ENCODE assay signal across 24 mouse cellular contexts in genomic region chr15:37065408-37065807, GRCm38 (mm10). TPM values are rescaled to one million over a fixed set of nuclear protein-coding genes. Genes with fewer than 3 reads are reported as not detected.
DNase-seq lines count a peak whose midpoint lies in the region; ATAC-seq and TF ChIP-seq lines count a peak whose summit lies in the region.
"Had no signal": no experiment of that assay in that cellular context is flagged by ENCODE, and none has a peak within 500 bp of the region (broad histone marks: within the 10 kb centered on the region; RNA-seq: fewer than 3 reads in every experiment).

No protein-coding gene starts in this region.

- H3K27ac ChIP-seq in cortical plate, adult 2 months (ENCODE audit: insufficient read depth, low read length) = 0 out of 2 replicates have a peak overlapping the region, but pooled peaks have one; percentile 15
- no peak overlapping the region for H3K27ac ChIP-seq in lung, postnatal 0 days (ENCODE audit: low read length)
- H3K27ac ChIP-seq: embryonic facial prominence, embryonic 13.5 days; forebrain, embryonic 12.5 days; gastrocnemius, adult 2 months; hindbrain, embryonic 10.5 days; intestine, embryonic 15.5 days; macrophage had no signal

- no peak for TF ChIP-seq POLR2A in cortical plate, adult 2 months (IDR thresholded peaks at IDR 0.05; ENCODE audit: extremely low read depth, insufficient read depth, low read length)

- ATAC-seq in cerebellum, adult (ENCODE audit: insufficient number of reproducible peaks, low FRiP score, low TSS enrichment) = no peak
- ATAC-seq in lung, postnatal 0 days = no peak
- ATAC-seq: hindbrain, embryonic 16.5 days; intestine, embryonic 15.5 days; Patski had no signal

- DNase-seq in cerebellum, adult 9-11 months = peak; percentile 27
- peak; percentile 42 to 62 for DNase-seq in layer of hippocampus, adult 8-10 months (ENCODE audit: low spot score in 2 of 2)
- DNase-seq in layer of hippocampus, postnatal 14 days (ENCODE audit: low spot score in 2 of 2) = no peak
- DNase-seq in retina, postnatal 1 day = peak; percentile 45
- DNase-seq in retina, embryonic 14.5 days (ENCODE audit: low spot score) = no peak
- DNase-seq in lung, postnatal 0 days (ENCODE audit: low spot score) = no peak
- DNase-seq: cerebellum, postnatal 10 days; embryo, embryonic 11 days; gastrocnemius, adult 2 months; kidney, adult 8-10 months; kidney, postnatal 10 days; layer of hippocampus, postnatal 36 days; thymus, adult 18-20 months; thymus, postnatal 4 days had no signal

- H3K4me1 ChIP-seq in cortical plate, adult 2 months (ENCODE audit: control insufficient read depth, insufficient read depth, low read length) = peaks cover 7% of the 10 kb centered on the region; the same call in 1 of the 2 replicates
- no peaks in the 10 kb centered on the region for H3K4me1 ChIP-seq in lung, postnatal 0 days (ENCODE audit: insufficient read depth, low read depth, low read length)
- H3K4me1 ChIP-seq: embryonic facial prominence, embryonic 13.5 days; forebrain, embryonic 12.5 days; intestine, embryonic 15.5 days had no signal

- H3K9me3 ChIP-seq in lung, postnatal 0 days (ENCODE audit: low read length) = no peaks in the 10 kb centered on the region
- H3K9me3 ChIP-seq: embryonic facial prominence, embryonic 13.5 days; forebrain, embryonic 12.5 days; hindbrain, embryonic 10.5 days; intestine, embryonic 15.5 days had no signal

- TF ChIP-seq CTCF in cortical plate, adult 2 months (IDR thresholded peaks at IDR 0.05; ENCODE audit: extremely low read depth, insufficient read depth, low read length) = no peak
- no peak for TF ChIP-seq CTCF in lung, postnatal 0 days (IDR thresholded peaks at IDR 0.05)

- H3K27me3 ChIP-seq in lung, postnatal 0 days (replicated peaks; ENCODE audit: insufficient read depth, low read length) = no peaks in the 10 kb centered on the region
- H3K27me3 ChIP-seq: embryonic facial prominence, embryonic 13.5 days; forebrain, embryonic 12.5 days; intestine, embryonic 15.5 days; Patski had no signal

- 84% methylated on average over 6 of the region's 6 CpGs for WGBS in lung, postnatal 0 days

- TF ChIP-seq EP300 in lung, postnatal 0 days (IDR thresholded peaks at IDR 0.05) = no peak

- H3K4me3 ChIP-seq in cortical plate, adult 2 months (ENCODE audit: insufficient read depth, low read length) = no peak overlapping the region
- no peak overlapping the region for H3K4me3 ChIP-seq in lung, postnatal 0 days (ENCODE audit: low read depth, low read length)
- H3K4me3 ChIP-seq: embryonic facial prominence, embryonic 13.5 days; erythroblast, embryonic 14.5 days; forebrain, embryonic 12.5 days; gastrocnemius, adult 2 months; hindbrain, embryonic 10.5 days; intestine, embryonic 15.5 days had no signal

- H3K36me3 ChIP-seq in lung, postnatal 0 days (ENCODE audit: insufficient read depth, low read length) = no peaks in the 10 kb centered on the region
- H3K36me3 ChIP-seq: embryonic facial prominence, embryonic 13.5 days; forebrain, embryonic 12.5 days; hindbrain, embryonic 10.5 days; intestine, embryonic 15.5 days had no signal

- H3K4me2 ChIP-seq in lung, postnatal 0 days (replicated peaks; ENCODE audit: low read depth, low read length) = no peak overlapping the region
- H3K4me2 ChIP-seq: embryonic facial prominence, embryonic 13.5 days; forebrain, embryonic 12.5 days; intestine, embryonic 15.5 days had no signal

- H3K9ac ChIP-seq in lung, postnatal 0 days (replicated peaks; ENCODE audit: low read depth) = no peak overlapping the region
- H3K9ac ChIP-seq: embryonic facial prominence, embryonic 13.5 days; forebrain, embryonic 12.5 days; intestine, embryonic 15.5 days had no signal

RNA-seq across cellular contexts. Expression of gene Zfp706, which starts 57.8 kb away (rescaled TPM):
- 100 to 1,000 TPM; 229 to 299 (median 248) TPM for total RNA-seq in layer of hippocampus, adult 8-10 months (2022)
- total RNA-seq in layer of hippocampus, postnatal 14 days (2021) = 100 to 1,000 TPM; 293 to 299 TPM
- 94.9 and 95.4 TPM in 2 replicates for polyA plus RNA-seq in cortical plate, adult 2 months (2012; rRNA removed)
- polyA plus RNA-seq in lung, postnatal 0 days (2015; fragmentation: Nextera tagmentation; extraction: Ambion mirVana) = 428 and 445 TPM in 2 replicates

Comparison
In these comparisons a context has a peak if more than half of its experiments do, and no peak if none do; other contexts are left out.
1. DNase-seq: peak in cerebellum, adult 9-11 months (single experiment), layer of hippocampus, adult 8-10 months (2 of 2) and retina, postnatal 1 day (single experiment); none in layer of hippocampus, postnatal 14 days (0 of 2), retina, embryonic 14.5 days (single experiment) and lung, postnatal 0 days (single experiment).